Mouse (Mus musculus) ES-E14 (cell line): Measurements from ENCODE around the gene Mettl13. TPM values are rescaled to one million over a fixed set of nuclear protein-coding genes. Genes with fewer than 3 reads are reported as not detected.

ENCODE experiments used
- DNase-seq: peaks from one replicate; pipeline ENCODE4 v3.0.0-alpha.2; 2013; ENCODE audit warnings: low read depth, low spot score
- H3K27ac ChIP-seq: 2 replicates; pipeline ENCODE4 v1.5.1; 2012; ENCODE audit warnings: low read depth, mild to moderate bottlenecking, low read length, moderate library complexity, mixed read lengths; ENCODE audit not compliant: poor library complexity, insufficient read depth, severe bottlenecking
- H3K36me3 ChIP-seq: 2 replicates; pipeline ENCODE4 v1.6.1; 2012; ENCODE audit warnings: mild to moderate bottlenecking, low read length, moderate library complexity, mixed read lengths; ENCODE audit not compliant: control insufficient read depth, poor library complexity, insufficient read depth, severe bottlenecking
- H3K4me1 ChIP-seq, 2 experiments: fragments of 150-350 bp in 1 of 2; sonication (generic) in 1 of 2; 2 replicates each; pipeline ENCODE4 v1.6.1; 2012; ENCODE audit warnings: low read length in 2 of 2, mild to moderate bottlenecking in 1 of 2, mixed read lengths in 1 of 2; ENCODE audit not compliant: control insufficient read depth in 2 of 2, insufficient read depth in 2 of 2, poor library complexity in 1 of 2
- H3K4me3 ChIP-seq, 2 experiments: fragments of 150-350 bp in 1 of 2; sonication (generic) in 1 of 2; 2 replicates each; pipeline ENCODE4 v1.5.1; 2012; ENCODE audit warnings: low read length in 2 of 2, low read depth in 1 of 2, mild to moderate bottlenecking in 1 of 2, mixed read lengths in 1 of 2; ENCODE audit not compliant: insufficient read depth in 1 of 2, poor library complexity in 1 of 2, severe bottlenecking in 1 of 2
- H3K9ac ChIP-seq: 2 replicates; pipeline ENCODE4 v1.6.1; 2012; ENCODE audit warnings: low read depth, mild to moderate bottlenecking, low read length, mixed read lengths; ENCODE audit not compliant: poor library complexity, insufficient read depth, severe bottlenecking
- H3K9me3 ChIP-seq: fragments of 150-350 bp; sonication (generic); 2 replicates; pipeline ENCODE4 v1.6.1; 2012; ENCODE audit warnings: low read depth, mild to moderate bottlenecking, low read length; ENCODE audit not compliant: control insufficient read depth, insufficient read depth
- CHD2 ChIP-seq: IDR thresholded peaks from 2 replicates; pipeline ENCODE4 v1.6.1; 2014; ENCODE audit warnings: mild to moderate bottlenecking, low read depth, low read length, inconsistent platforms
- HCFC1 ChIP-seq: IDR thresholded peaks from 2 replicates; pipeline ENCODE4 v1.6.1; 2012; ENCODE audit warnings: low read length, inconsistent platforms, borderline replicate concordance; ENCODE audit not compliant: insufficient read depth
- MAFK ChIP-seq: IDR thresholded peaks from 2 replicates; pipeline ENCODE4 v1.6.1; 2014; ENCODE audit warnings: mild to moderate bottlenecking, low read depth, low read length, inconsistent platforms; ENCODE audit not compliant: insufficient read depth
- ZC3H11A ChIP-seq: IDR thresholded peaks from 2 replicates; pipeline ENCODE4 v1.6.1; 2012; ENCODE audit warnings: low read depth, mild to moderate bottlenecking, inconsistent platforms, low read length, borderline replicate concordance
- ZNF384 ChIP-seq: IDR thresholded peaks from 2 replicates; pipeline ENCODE4 v1.6.1; 2012; ENCODE audit warnings: low read depth, low read length, inconsistent platforms
- in situ Hi-C, 2 experiments: fragments of 600-800 bp; cut with MboI; formaldehyde crosslinking; loops; one replicate each; pipeline ENCODE4 v1.15.1; 2025; ENCODE audit warnings: low sequenced_read_pairs in 2 of 2, inconsistent platforms in 1 of 2; ENCODE audit not compliant: unreplicated experiment in 2 of 2
- total RNA-seq: library from RNA; depleted of rRNA; stranded (reverse); fragments of 300-350 nt; gene quantifications from 2 replicates; pipeline ENCODE4 v1.2.3, GENCODE M21; 2012

Mettl13 gene
- total RNA-seq, 1 experiment = 30.5 TPM

GRCm38 (mm10) chr1:162554193-162554592 is 5.8 kb upstream of the Mettl13 start:
- no peak overlapping the region for H3K4me3 ChIP-seq
- no peak for DNase-seq
- TF ChIP-seq ZC3H11A (no peak), ZNF384 (no peak), HCFC1 (no peak), CHD2 (no peak), MAFK (no peak)
- no peaks in the 10 kb centered on the region for H3K9me3 ChIP-seq
- no peaks in the 10 kb centered on the region for H3K36me3 ChIP-seq
- no peaks in the 10 kb centered on the region for H3K4me1 ChIP-seq
- H3K27ac ChIP-seq = no peak overlapping the region
- in situ Hi-C loops = no loop called here
- H3K9ac ChIP-seq = no peak overlapping the region

- Histone ChIP-seq H3K4me3 (no peak overlapping the region), H3K4me1 (0 out of 4 replicates have a peak, but pooled peaks cover 0 to 3% of the 10 kb centered on the region in 2 experiments), H3K9me3 (no peaks in the 10 kb centered on the region), H3K36me3 (no peaks in the 10 kb centered on the region), H3K27ac (no peak overlapping the region), H3K9ac (no peak overlapping the region)
- DNase-seq = no peak
- in situ Hi-C loops = no loop called here
- TF ChIP-seq MAFK (no peak), CHD2 (no peak), ZNF384 (no peak)
Measured at GRCm38 (mm10) chr1:162552956-162553355, 4.6 kb upstream of the Mettl13 start.

- H3K9me3 ChIP-seq = no peaks in the 10 kb centered on the region
- no peak for TF ChIP-seq MAFK
- no peak for TF ChIP-seq ZC3H11A
- TF ChIP-seq ZNF384 = no peak
- TF ChIP-seq CHD2 = no peak
- TF ChIP-seq HCFC1 = no peak
- H3K4me1 ChIP-seq = peaks cover 3 to 5% of the 10 kb centered on the region in 2 experiments; a peak in 1 of 4 replicates
- H3K9ac ChIP-seq = no peak overlapping the region
- in situ Hi-C loops = no loop called here
- H3K36me3 ChIP-seq = peaks cover 10% of the 10 kb centered on the region; the same call in 1 of the 2 replicates
- no peak for DNase-seq
- H3K27ac ChIP-seq = no peak overlapping the region
- no peak overlapping the region for H3K4me3 ChIP-seq
Measured at GRCm38 (mm10) chr1:162549615-162550283, 1.4 kb upstream of the Mettl13 start.

GRCm38 (mm10) chr1:162548917-162549613 is 714 bp upstream of the Mettl13 start:
- Histone ChIP-seq H3K9me3 (no peaks in the 10 kb centered on the region), H3K4me1 (peaks cover 3 to 5% of the 10 kb centered on the region in 2 experiments; a peak in 1 of 4 replicates), H3K4me3 (peak overlapping the region; percentile 32 to 74), H3K9ac (peak overlapping the region; percentile 59; the same call in 1 of the 2 replicates), H3K36me3 (peaks cover 14% of the 10 kb centered on the region; the same call in 1 of the 2 replicates), H3K27ac (no peak overlapping the region)
- DNase-seq = no peak
- in situ Hi-C loops = no loop called here
- TF ChIP-seq CHD2 (no peak), HCFC1 (no peak), ZC3H11A (no peak), MAFK (no peak), ZNF384 (no peak)
